Mouse (Mus musculus): ENCODE measurements around the gene 6430571L13Rik.

DNA sequence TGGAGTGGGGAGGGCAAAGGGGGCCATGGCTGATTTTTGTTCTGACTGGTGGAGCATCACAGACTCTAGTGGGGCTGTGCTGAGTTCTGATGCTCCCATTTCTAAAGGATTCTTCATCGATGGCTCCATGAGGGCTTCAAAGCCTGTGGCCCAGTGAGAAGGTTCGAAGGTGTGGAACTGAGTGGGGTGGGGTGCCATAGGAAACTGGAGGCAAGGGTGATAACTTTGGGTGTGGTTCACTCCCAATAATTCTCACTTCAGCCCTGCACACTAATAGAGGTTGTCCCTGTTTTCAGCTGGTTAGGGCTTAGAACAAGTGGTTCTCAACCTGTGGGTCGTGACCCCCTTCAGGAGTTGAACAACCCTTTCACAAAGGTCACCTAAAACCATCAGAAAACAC, 36.0 kb upstream of the 6430571L13Rik start:
- TF ChIP-seq ETS1 (IDR thresholded peaks at IDR 0.05; ENCODE audit: low read depth, low read length) (no peak), CTCF (IDR thresholded peaks at IDR 0.05 in 2 of 3, conservative IDR thresholded peaks at IDR 0.05 in 1 of 3; ENCODE audit: control insufficient read depth in 1 of 3, insufficient read depth in 1 of 3, low read depth in 2 of 3, low read length in 3 of 3, poor library complexity in 1 of 3, severe bottlenecking in 1 of 3) (no peak), EP300 (IDR thresholded peaks at IDR 0.05; ENCODE audit: low read depth in 1 of 2, low read length in 2 of 2) (no peak)
